Mouse (Mus musculus) heart, postnatal 0 days (tissue): ENCODE results near the gene Frmd4b.

ENCODE experiments used
- CTCF ChIP-seq: IDR thresholded peaks from 2 replicates; pipeline ENCODE4 v1.5.1; 2016; ENCODE audit warnings: antibody characterized with exemption, control low read depth, low read depth
- EP300 ChIP-seq: IDR thresholded peaks from 2 replicates; pipeline ENCODE4 v1.6.1; 2016; ENCODE audit warnings: antibody characterized with exemption, low read depth

- TF ChIP-seq CTCF (no peak), EP300 (no peak)
Observed at GRCm38 (mm10) chr6:97472873-97473550, 144.3 kb downstream of the Frmd4b start.
